Mouse (Mus musculus) liver (tissue): Measurements from ENCODE around the gene Hsd17b14.
A peak's percentile ranks its signal among the peaks of the same experiment; 100 is the strongest.

Experiments used
- DNase-seq: peaks from one replicate; pipeline ENCODE4 v3.0.0-alpha.2; 2020; ENCODE audit warnings: mixed read lengths

The Hsd17b14 gene

DNA sequence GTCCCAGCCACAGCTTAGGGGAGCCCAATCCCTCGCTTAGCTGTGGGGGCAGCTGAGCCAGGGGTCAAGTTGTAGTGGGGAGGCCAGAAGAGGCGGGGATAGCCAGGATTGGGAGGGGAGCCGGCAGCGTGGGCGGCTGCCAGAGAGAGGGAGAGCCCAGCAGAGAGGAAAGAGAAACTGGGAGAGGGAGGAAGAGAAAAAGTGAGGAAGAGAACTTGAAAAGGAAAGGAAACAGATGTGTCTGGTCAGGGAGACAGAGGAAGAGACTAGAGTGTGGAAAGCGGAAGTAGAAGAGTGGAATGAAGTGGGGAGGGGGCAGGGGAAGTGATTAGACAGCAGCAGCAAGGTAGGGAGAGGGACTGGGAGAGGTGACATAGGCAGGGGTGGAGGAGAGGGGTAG, 25.2 kb upstream of the Hsd17b14 start:
- no peak for DNase-seq

DNA sequence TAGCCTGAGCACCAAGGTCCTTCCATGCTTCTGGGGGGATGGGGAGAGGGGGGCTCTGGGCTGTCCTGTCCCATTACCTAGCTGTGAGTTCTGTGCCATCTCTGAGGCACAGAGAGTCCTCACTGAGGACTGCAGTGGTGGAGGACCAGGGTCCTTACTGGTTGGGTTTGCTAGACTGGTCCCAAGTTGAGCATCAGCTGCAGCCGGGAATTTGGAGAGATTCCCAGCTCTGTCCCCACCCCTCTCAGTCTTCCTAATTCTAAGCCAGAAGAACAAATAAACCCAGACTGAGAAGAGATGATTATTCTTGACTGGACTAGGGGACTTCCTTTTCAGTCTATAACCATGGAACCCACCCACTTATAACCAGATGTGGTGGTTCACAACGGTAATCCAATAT, 24.1 kb upstream of the Hsd17b14 start:
- DNase-seq: no peak

DNA sequence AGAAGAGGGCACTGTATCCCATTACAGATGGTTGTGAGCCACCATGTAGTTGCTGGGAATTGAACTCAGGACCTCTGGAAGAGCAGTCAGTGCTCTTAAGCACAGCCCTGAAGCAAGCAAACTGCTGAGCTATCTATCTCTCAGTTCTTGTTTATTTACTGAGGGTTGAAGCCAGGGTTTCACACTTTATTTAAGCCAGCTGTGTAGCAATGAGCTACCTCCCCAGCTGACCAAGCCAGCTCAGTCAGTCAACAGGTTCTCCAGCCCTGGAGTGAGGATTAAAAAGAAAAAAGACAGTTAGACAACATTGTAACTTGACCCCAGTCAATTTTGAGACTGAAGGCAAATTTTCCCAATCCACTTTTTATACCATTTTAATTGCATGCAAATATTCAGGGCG, 19.0 kb upstream of the Hsd17b14 start:
- no peak for DNase-seq

DNA sequence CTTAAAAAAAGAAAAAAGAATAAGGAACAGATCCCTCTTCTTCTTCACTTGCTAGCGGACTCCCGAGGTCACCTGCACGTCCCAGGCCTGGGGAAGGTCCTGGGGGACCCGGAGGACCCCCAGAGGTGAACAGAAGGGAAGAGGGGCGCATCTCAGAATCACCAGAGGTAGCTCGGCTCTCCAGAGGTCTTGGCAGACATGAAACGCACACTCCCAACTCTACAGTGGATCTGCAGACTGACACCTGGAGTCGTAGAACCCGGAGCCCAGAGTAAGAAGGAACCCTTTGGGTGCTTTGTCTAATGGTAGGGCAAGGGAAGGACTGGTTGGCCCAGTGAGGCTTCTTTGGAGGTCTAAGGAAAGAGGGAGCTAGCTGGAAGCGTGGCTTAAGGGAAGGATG, 17.1 kb upstream of the Hsd17b14 start:
- DNase-seq: no peak

DNA sequence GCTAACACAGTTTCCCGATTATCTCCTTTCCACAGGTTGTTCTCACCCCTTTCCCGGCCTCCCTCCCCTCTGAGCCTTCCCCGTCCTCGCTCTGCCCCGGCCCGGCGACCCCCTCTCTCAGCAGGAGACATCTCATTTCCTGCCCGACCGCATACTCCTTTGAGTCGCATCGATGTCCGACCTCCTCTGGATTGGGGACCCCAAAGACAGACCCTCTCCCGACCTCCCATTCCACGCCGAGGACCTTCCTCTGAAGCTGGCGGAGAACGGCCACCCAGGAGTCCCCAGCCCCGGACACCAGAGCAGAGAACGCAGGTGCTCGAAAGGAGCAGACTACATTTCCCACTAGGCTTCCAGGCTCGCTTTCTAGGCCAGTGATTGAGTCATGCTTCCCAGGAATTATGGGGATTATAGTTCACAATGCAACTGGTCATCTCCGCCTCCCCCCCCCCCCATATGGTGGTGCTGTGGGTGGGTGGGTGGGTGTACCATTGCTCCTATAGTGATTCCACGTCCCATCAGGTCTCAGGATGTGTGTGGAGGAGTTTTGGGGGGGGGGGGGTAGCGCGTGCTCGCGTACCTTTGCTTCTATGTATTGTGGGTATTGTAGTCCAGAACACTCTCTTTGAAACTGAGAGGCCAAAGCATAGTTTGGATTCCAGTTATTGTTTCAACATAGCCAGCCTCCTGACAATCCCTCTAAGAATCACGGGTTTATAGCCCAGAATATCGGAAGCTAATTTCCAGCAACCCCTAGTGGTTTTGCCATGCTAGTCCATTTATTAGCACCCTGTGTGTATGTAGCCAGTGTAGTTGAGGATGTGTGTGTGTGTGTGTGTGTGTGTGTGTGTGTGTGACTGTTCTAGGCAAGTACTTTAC, 16.3 kb upstream of the Hsd17b14 start:
- peak; percentile 21 for DNase-seq

DNA sequence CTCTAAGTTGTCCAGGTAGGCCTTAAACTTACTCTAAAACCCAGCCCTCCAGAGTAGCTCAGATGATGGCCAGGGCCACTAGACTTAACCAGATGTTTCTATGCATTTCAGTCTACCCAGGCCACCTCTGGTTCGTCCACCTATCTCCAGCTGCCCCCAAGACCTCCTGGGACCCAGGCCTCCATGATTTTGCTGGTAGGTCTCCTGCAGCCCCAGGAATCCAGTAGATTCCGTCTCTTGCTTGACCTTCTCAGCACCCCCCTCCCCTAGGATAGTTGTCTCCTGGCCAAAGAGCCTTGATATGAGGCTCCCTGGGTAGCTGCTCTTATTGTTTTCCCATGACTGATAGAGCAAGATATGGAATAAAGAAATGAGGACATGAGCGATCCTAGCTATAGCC, 15.6 kb upstream of the Hsd17b14 start:
- DNase-seq: no peak

DNA sequence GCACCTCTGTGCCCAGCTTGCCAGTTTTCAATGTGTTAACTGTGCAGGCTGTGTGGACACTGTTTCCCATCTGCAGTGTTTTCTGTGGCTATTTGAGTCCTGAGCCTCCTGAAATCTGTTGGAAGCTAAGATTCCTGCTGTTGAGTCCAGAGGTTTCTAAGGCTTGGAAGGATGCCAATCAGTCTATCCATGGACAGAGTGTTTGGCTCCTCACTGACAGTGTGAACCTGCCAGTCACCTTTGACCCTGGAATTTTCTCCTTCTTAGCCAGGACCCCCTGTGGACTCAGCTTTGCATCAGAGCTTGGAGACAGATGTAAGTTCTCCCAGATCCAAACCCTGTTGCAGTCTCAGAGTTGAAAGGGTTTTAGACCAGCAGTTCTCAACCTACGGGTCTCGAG, 14.5 kb upstream of the Hsd17b14 start:
- no peak for DNase-seq

DNA sequence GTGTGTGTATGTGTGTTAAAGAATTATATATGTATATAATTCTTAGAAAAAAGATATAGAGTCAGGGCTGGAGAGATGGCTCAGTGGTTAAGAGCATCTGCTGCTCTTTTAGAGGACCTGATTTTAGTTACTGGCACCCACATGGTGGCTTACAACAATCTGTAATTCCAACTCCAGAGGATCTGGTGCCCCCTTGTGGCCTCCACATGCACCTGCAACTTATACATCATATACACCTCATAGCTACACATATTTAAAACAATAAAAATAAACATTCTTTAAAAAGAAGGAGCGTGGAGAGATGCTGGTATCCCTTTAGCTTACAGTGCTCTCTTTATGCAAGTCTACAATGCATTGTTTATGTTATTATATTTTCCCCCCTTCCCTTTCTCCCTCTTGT, 10.2 kb upstream of the Hsd17b14 start:
- DNase-seq: no peak

DNA sequence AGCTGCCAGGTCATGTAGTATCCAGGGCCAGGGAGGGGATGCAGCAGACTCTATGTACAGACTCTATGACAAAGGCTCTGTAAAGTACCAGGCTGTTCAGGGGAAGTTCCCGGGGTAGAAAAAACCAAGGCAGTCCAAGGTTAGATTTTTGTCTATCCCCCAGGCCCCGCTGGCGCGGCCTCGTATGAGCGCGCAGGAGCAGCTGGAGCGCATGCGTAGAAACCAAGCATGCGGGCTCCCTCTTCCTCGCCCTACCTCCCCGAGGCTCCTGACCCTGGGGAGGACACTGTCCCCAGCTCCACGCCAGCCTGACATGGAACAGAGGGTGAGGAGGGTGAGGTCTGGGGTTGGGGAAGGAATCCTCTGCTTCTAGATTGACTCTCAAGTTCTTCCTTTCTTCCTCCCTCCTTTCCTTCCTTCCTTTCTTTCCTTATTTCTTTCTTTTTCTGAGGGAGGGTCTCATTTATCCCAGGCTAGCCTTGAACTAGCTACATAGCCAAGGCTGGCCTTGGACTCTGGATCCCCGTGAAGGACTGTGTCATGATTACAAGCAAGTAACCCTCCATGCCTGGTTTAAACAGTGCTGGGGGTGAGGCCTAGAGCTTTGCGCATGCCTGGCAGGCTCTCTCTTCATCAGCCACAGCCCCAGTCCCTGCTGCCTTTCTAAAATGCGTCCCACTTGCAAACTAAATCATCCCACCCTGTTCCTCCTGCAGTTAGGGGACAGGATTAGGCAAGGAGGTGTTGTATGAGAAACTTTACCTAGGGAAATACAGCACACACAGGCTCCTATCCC, 4.9 kb upstream of the Hsd17b14 start:
- no peak for DNase-seq

DNA sequence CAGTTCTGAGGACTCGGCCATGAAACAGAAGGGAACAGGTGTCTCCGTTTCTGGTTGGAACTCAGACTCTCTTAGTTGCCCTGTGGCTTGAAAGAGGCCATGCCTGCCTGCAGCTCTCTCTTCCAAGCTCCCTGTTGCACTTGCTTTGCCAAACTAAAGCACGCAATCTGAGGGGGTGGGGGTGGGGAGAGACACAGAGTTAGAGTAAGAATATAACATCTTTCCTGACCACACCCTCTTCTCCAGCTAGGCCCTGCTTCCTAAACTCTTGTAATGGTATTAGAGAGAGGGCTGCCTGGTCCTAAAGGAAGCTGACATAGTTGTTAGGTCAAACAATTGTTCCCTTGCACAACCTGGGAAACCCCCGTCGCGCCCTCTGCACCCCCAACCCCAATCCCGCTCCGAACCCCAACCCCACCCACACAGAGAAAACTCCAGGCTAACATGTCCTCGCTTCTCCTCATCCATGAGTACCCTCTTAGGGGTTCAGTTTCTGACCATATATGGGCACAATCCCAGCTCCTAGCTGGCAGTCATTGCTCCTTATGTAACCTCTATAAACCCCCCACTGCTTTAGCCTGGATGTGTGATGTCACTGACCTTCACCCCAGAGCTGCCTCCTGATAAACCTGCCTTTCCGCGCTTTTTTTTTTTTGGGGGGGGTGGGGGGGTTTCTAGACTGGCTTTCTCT, 3.7 kb upstream of the Hsd17b14 start:
- no peak for DNase-seq

DNA sequence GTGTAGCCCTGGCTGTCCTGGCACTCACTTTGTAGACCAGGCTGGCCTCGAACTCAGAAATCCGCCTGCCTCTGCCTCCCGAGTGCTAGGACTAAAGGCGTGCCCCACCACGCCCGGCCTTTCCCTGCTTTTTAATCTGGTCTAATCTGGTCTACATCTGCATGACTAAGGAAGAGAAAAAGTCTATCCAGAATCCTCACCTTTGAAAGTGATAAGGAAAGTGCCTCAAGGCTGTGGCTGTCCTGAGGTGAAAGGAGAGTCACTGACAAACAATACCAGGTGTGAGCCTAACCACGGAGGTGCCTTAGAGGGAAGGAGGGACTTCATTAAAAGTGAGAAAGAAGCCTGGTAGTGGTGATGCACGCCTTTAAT, 3.2 kb upstream of the Hsd17b14 start:
- DNase-seq: no peak

DNA sequence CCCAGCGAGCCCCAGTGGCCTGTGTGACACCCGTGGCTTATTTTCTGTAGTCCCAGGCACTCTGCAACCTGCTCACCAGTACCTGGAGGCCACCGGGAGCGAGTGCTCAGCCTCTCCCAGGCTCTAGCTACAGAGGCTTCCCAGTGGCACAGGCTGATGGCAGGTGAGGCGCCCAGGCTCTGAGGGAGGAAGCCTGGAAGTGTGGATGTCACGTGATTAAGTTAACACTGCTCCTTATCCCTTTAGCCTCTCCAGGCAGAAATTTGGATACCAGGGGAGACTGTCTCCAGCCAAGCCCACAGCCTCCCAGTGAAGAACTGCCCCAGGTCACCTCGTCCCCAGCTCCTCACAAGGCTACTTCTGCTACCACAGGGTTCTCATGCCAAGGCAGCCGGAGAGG, 1.2 kb upstream of the Hsd17b14 start:
- DNase-seq: no peak

DNA sequence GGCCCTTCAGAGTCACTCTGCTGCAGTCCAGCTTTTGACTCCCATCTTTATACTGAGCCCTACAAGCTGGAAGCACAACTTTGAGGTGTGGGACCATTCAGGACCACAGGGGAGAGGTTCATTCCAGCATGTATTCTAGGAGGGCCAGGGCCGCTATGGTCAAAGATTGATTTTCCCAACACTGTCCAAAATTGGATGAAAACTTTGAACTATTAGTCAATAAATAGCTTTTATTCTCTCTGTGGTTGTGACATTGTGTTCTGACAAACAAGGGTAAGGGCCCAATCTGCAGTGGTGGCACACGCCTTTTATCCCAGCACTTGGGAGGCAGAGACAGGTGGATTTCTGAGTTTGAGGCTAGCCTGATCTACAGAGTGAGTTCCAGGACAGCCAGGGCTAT, 703 bp upstream of the Hsd17b14 start:
- DNase-seq: no peak

DNA sequence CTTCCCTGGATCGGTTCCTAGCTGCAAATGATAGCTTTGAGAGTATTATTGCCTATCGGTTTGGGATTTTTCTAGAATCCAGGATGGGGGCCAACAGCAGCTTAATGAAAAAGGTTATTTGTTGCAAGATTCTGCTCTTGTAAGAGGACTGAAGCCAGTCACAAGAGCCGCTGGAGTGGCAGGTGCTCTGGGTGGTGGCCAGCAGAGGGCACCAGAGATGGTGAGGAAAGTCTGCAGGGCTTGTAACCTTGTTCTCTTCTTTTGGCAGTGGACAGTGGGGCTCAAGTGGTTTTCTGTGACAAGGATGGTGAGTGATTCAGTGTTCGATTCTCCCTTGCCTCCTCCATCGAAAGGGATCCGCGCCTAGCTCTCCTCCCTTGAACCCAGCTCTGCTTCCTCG, 1.1 kb downstream of the Hsd17b14 start:
- DNase-seq: peak; percentile 86

DNA sequence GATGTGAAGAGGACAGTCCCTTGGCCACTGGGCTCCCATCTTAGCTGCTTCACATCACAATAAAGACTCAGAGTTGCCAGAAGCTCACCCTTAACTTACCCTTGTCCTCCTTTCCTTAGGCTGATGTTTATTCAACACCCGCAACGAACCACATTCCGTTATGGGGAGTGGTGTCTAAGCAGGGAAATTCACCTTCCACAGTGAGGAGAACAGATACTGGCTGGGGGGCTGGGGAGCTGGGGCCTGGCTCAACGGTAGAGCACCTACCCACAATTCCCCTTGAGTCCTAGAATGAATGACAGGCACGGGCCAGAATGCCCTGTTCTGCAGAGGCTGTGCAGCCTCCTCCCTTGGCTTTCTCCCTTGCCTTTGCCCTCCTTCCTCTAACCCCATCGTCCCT, 4.2 kb downstream of the Hsd17b14 start:
- no peak for DNase-seq

DNA sequence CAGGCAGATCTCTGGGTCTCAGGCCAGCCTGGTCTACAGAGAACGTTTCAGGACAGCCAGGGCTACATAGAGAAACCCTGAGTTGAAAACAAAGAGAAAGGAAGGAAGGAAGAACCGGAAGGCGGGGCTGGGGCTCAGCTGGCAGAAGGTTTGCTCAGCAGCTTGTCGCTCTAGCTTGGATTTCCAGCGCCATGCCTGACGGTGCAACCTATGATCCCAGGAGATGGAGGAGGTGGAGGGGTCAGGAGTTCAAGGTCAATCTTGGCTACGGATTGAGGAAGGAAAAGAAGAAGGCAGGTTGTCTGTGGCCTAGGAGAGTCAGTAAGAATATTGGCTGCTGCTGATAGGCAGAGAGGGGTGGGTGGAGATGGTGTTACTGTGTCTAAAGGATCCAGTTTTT, 5.5 kb downstream of the Hsd17b14 start:
- no peak for DNase-seq

DNA sequence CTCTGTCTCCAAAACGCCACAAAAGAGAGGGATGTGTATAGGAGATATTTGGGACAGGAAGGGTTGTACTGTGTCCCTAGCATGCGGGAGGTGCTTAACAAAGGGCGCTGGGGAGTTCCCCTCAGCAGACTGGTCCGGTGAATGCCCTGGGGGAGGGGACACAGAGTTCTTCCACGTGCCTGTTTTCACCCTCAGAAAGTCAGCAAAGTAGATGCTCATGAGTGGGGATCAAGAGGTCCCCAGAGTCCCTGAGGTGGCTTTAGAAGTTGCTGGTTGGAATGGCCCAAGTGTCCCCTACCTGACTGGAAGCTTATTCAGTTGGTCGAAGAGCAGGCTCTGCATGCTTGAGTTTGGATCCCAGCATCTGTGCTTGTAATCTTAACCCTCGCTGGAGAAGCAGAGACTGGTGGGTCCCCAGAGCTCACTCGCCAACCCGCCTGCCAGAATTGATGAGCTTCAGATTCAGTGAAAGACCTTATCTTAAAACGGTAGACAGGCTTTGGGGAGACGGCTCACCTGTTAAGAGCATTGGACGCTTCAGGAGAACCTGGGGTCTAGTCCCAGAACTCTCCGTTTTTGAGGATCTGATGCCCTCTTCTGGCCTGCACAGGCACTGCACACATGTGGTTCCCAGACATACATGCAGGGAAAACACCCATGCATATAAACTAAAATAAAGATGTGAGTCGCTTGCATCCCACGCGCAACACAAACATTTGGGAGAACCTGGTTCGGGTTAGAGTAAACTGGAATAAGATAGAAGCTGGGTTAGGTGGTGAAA, 6.3 kb downstream of the Hsd17b14 start:
- peak; percentile 86 for DNase-seq

DNA sequence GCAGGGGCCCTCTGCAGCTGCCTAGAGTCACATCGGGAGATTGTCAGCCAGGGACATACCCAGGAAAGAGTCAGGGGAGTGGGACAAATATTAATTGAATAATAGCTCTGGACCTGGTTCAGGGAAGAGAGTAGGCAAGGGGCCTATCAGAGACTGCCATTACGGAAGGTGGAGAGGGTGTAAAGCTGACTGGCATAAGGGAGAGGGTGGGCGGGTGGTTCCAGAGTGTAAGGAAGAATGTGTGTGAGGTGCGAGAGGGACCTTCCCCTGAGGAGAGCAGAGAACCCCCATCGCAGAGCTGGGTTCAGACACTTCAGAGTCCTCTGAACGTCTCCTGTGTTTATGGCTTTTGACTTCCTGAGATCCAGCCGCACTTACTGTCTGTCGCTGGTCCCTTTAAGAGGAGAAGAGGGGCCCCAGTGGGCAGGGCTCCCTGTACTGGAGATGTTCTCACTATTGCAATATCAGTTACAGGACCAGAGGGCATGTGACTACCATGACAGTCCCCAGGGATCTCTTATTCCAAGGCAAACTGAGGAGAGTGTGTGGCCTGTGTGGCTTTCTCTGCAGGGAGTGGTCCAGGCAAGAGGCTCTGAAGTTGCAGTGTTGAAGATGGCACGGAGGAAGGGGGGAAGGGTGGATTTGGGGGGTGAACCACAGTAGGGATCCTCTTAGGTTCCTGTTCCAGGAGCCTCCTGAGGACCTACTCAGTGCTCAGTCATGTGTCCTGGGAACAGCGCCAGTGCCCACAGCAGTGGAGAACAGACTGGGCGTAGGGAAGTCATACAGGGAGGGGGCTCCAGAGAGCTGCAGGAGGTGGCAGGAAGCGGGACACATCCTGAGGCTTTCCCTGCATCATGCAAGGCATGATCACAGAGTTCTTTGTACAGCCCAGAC, 7.2 kb downstream of the Hsd17b14 start:
- DNase-seq: peak; percentile 65

DNA sequence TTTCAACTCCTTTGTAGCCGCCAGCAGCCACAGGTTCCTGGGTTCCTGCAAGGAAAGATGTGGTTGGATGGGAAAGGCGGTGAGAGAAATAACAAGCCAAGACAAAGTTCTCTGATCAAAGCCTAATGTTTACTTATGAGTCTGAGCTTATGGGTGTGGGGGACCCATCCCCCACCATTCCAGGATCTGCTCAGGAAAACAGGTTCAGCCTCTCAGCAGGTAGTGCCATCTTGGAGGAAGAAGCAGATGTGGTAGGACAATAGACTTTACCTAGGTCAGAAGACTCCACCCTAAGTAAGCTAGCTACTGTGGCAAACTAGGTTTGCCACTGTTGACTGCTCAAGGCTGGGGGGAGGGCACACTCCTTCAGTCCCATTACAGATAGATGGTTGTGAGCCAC, 10.1 kb downstream of the Hsd17b14 start:
- no peak for DNase-seq

DNA sequence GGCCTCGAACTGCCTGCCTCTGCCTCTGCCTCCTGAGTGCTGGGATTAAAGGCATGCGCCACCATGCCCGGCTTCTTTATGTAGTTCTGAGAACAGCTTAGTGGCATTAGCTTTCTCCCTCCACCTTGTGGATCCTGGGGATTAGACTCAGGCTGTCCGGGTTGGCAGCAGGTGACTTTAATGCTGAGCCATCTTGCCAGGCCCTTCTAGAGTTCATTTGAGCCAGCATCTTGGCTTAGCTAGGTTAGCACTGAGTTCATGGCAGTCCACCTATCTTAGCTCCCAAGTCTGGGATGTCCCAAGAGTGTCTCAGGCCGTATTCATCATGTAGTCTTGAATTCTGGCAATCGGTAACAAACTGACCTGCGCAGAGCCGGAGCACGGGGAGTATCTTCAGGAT, 10.8 kb downstream of the Hsd17b14 start:
- no peak for DNase-seq

DNA sequence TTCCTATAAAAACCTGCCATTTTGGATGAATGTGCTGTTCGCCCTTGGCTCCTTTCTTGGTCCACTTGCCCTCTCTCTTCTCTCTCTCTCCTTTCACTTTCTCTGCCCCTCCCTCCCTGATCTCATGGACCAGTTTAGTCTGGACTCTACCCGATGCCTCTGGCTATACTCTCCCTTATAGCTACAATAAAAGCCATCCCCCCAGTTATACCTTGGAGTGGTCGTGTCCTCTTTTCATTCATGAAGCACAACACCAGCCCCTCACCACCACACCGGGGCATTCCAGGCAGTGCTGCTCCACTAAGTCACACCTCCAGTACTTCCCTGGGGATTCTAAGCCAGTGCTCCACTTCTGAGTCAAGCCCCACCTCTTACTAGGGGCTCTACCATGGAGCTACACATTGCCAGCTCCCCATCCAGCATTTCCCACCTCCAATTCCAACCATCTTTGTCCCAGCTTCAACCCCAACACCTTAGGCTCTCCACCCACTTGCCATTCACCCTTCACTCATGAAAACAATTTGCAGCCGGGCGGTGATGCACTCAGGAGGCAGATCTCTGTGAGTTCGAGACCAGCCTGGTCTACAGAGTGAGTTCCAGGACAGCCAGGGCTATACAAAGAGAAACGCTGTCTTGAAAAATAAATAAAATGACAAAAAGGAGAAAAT, 12.6 kb downstream of the Hsd17b14 start:
- DNase-seq: no peak
